Mouse (Mus musculus): ENCODE results near the gene Olfr1352.
"Not testable (repeated sequence)": the region's sequence is repeated elsewhere in the genome, so short reads cannot be mapped to it uniquely, and the experiment has no call there.

Gene Olfr1352

GRCm38 (mm10) chr10:78980750-78981149 lies at the start of gene Olfr1352:
Gene Olfr1352, plus strand, starts transcription at chr10:78981050.
- no peak for DNase-seq

GRCm38 (mm10) chr10:78950336-78950735 lies 30.5 kb upstream of the Olfr1352 start, which contains the start of gene Olfr8:
Gene Olfr8, plus strand, starts transcription at chr10:78950636.
- DNase-seq, result not testable (repeated sequence)

- DNase-seq, result not testable (repeated sequence)
Measured at GRCm38 (mm10) chr10:78963009-78963408, 17.8 kb upstream of the Olfr1352 start, which contains the start of gene Olfr1353. Gene Olfr1353, plus strand, starts transcription at chr10:78963309.

GRCm38 (mm10) chr10:79012172-79012571 lies 31.3 kb downstream of the Olfr1352 start, which contains the start of gene Olfr1351:
Gene Olfr1351, plus strand, starts transcription at chr10:79012472.
- no peak for DNase-seq

GRCm38 (mm10) chr10:79028441-79028840 lies 47.6 kb downstream of the Olfr1352 start, which contains the start of gene Olfr57:
Gene Olfr57, plus strand, starts transcription at chr10:79028741.
- no peak for DNase-seq

Measured in thymus, postnatal 25 days (tissue).